In genomic region chr11:55364662-55365061, GRCm38 (mm10) we compare ENCODE assay signal across 13 mouse cellular contexts. TPM values are rescaled to one million over a fixed set of nuclear protein-coding genes. Genes with fewer than 3 reads are reported as not detected.
DNase-seq lines count a peak whose midpoint lies in the region.
"Had no signal": no experiment of that assay in that cellular context is flagged by ENCODE, and none has a peak within 500 bp of the region (broad histone marks: within the 10 kb centered on the region; RNA-seq: fewer than 3 reads in every experiment).

No protein-coding gene starts in this region.

- intact Hi-C loops in gastrocnemius, postnatal 14 days (cut with DNase I; ENCODE audit: low total_unique reads): no loop called here
- intact Hi-C loops in gastrocnemius, postnatal 36 days (cut with DNase I): no loop called here

- peak; percentile 47 for DNase-seq in gastrocnemius, postnatal 14 days
- no peak for DNase-seq in gastrocnemius, postnatal 36 days
- DNase-seq in lung, adult 18-20 months: peak; percentile 20 to 55
- no peak for DNase-seq in lung, postnatal 14 days
- DNase-seq in brain, adult 2 months (ENCODE audit: low read depth, low spot score): peak; percentile 65
- peak; percentile 77 for DNase-seq in gonadal fat pad, adult 2 months (ENCODE audit: low read depth)
- no peak for DNase-seq in natural killer cell, adult 2 months (ENCODE audit: low spot score in 2 of 2)
- DNase-seq: kidney, postnatal 10 days; retina, postnatal 1 day; thymus, postnatal 14 days had no signal

RNA-seq across cellular contexts. Expression of gene Fat2, which starts 28.3 kb away (rescaled TPM):
- under 1 TPM; 0.07 to 0.18 TPM for total RNA-seq in gastrocnemius, postnatal 14 days (2021)
- under 1 TPM in 1 of 2 experiments, not detected in 1; 0.05 TPM for total RNA-seq in gastrocnemius, postnatal 36 days (2021)
- polyA plus RNA-seq in gonadal fat pad, adult 2 months (2012; rRNA removed): 1.4 and 1.6 TPM in 2 replicates
- total RNA-seq: megakaryocyte, adult 5-6 weeks had no signal
- polyA plus RNA-seq: CD4-positive, CD25-positive, alpha-beta regulatory T cell, adult 4 months; liver, embryonic 16.5 days had no signal

RNA-seq across cellular contexts. Expression of gene Sparc, which starts 58.3 kb away (rescaled TPM):
- total RNA-seq in gastrocnemius, postnatal 14 days (2021): 1,000 to 10,000 TPM; 1,630 to 1,800 TPM
- 100 to 1,000 TPM; 572 to 675 TPM for total RNA-seq in gastrocnemius, postnatal 36 days (2021)
- polyA plus RNA-seq in gonadal fat pad, adult 2 months (2012; rRNA removed): 2,620 and 4,627 TPM in 2 replicates

Comparison
In these comparisons a context has a peak if more than half of its experiments do, and no peak if none do; other contexts are left out.
1. DNase-seq: peak in gastrocnemius, postnatal 14 days (single experiment), lung, adult 18-20 months (2 of 2), brain, adult 2 months (single experiment) and gonadal fat pad, adult 2 months (single experiment); none in gastrocnemius, postnatal 36 days (0 of 2), lung, postnatal 14 days (single experiment) and natural killer cell, adult 2 months (0 of 2).